Mouse (Mus musculus): ENCODE data around the gene Uhrf2.
A peak's percentile ranks its signal among the peaks of the same experiment; 100 is the strongest.

Uhrf2 gene

DNA sequence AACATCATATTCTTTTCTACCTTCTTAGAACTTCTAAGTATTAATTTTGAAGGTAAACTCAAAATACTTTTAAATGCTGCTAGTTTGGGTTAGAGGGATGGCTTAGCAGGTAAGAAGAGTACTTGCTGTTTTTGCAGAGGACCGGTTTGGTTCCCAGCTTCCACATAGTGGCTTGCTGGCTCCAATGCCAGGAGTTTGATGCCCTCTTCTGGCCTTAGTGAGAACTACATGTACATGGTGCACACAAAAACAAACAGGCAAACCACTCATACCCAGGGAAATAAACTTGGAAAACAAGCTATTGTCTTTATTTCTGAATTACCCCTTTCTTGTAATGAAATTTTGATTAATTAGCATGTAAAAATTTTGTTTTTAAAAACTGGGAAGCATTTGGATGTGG, 15.5 kb downstream of the Uhrf2 start:
- DNase-seq (ENCODE audit: inconsistent age in 2 of 2, low spot score in 1 of 2) = peak in 1 of 2 experiments; percentile 51

DNA sequence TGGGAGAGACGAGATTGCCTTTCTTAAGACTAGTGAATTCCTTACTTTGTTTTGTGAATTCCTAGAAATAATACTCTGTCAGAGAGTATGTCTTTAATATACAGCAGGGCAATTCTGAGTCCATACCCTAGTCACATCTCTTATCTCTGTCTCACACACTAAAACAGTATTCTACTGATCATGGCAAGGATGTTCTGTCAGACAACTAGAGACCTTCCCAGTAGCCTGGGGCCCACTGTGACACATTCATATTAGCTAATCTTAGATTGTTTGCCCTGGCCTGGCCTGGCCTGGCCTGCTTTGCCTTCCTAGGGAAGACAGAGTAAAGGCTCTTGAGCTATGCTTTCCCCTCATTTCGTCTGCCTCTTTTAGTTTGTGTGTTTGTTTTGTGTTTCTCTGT, 20.3 kb downstream of the Uhrf2 start:
- no peak for DNase-seq (ENCODE audit: inconsistent age in 2 of 2, low spot score in 1 of 2)

DNA sequence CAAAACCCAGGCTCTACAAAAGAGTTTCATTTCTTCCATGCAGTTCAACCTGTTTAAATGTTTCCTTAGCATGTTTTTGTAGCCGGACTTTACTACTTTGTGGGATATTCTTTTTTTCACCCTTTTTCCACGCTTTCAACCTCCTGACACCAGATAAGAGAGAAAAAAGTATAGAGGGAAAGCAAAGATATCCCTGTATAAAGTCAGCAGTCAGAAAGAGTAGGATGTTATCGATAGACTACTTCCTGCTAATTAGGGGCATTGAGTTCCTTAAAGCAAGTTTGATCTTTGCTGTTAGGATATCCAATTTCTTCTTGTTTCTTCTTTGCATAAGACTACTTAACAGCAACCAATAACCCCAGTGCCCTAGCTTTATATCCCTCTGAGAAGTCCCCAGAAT, 21.2 kb downstream of the Uhrf2 start:
- DNase-seq (ENCODE audit: inconsistent age in 2 of 2, low spot score in 1 of 2) = no peak

DNA sequence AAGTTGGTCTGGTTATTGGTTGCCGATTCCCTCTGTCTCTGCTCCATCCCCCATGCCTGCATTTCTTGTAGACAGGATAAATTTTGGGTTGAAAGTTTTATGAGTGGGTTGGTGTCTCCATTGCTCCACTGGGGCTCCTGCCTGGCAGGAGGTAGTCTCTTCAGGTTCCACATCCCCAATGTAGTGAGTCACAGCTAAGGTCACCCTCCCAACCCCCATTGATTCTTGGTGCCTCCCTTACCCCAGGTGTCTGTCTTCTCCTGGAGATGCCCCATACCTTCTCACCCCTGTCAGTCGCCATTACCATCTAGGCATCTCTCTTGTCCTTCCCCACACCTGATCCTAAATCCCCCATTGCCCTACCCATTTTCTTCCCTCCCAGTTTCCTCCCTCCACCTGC, 23.9 kb downstream of the Uhrf2 start:
- no peak for DNase-seq (ENCODE audit: inconsistent age in 2 of 2, low spot score in 1 of 2)

DNA sequence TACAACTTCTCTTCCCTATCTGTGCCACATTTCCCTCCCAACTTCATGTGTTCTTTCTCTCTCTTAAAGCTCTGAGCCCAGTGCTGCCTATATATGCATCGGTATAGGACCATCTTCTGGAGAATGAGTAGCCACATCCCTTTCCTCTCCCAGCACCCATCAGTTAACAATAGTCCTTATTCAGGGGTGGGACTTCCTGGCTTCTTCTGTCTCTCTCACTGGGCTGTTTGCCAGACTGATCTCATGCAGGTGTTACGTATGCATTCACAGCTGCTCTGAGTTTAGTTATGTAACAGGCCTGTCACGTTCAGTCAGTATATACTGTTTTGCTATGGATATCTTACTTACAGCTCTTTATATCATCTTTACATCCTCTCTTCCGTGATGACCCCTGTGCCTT, 35.5 kb downstream of the Uhrf2 start:
- DNase-seq (ENCODE audit: inconsistent age in 2 of 2, low spot score in 1 of 2) = no peak

DNA sequence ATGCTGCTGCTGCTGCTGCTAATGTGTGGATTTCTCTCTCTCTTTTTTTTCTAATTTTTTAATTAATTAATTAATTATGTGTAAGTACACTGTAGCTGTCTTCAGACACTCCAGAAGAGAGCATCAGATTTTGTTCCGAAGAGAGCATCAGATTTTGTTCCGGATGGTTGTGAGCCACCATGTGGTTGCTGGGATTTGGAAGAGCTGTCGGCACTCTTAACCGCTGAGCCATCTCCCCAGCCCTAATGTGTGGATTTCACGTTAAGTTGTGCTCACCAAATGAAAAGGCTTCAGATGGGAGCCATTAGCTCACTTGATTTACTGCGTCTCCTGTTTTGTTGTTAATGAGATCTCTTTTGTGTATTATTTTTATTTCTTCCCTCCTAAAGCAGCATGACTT, 59.9 kb downstream of the Uhrf2 start:
- no peak for DNase-seq (ENCODE audit: inconsistent age in 2 of 2, low spot score in 1 of 2)

DNA sequence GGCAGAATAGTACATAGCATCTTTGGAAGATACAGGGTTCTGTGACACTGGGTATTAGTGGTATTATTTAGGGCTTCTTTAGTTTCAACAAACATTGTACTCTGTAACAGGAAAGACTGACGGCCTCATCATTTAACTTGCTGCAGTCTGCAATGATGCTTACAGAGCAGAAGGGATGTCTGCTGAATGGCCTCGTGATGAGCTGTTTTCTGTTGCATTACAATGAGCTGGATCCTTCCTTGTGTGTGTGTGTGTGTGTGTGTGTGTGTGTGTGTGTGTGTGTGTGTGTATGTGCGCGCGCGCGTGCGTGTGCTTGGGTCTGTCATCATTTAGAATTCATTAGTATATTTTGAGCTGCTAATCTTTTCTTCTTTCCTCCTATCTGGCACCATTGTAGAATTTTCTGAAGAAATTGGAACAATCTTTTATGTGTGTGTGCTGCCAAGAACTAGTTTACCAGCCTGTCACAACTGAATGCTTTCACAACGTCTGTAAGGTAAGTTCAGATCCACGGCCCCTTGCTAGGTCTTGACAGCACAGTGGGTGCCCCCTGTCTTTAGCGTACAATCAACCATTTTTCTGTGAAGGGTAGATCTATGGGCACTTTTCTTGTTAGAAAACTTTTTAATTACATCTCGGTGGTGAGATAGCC, 61.5 kb downstream of the Uhrf2 start:
- DNase-seq (ENCODE audit: inconsistent age in 2 of 2, low spot score in 1 of 2) = no peak

DNA sequence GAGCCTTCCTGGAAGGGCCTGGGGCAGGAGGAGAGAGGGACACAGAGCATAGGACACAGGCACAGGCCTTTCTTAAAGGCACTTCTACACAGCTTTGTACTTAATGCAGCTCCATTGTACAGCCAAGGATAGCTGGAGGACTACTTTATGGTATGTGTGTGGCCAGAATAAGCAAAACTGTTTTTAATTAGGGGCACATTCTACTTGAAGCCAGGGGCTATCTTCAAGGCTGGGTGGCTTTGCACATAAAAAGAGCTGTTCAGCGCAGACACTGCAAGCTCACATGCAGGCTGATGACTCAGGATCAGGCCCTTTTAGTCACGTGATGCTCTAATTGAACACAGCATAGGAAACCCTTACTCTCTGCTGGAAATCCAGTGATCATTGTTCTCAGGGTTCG, 65.9 kb downstream of the Uhrf2 start:
- DNase-seq (ENCODE audit: inconsistent age in 2 of 2, low spot score in 1 of 2) = peak; percentile 25 to 72

DNA sequence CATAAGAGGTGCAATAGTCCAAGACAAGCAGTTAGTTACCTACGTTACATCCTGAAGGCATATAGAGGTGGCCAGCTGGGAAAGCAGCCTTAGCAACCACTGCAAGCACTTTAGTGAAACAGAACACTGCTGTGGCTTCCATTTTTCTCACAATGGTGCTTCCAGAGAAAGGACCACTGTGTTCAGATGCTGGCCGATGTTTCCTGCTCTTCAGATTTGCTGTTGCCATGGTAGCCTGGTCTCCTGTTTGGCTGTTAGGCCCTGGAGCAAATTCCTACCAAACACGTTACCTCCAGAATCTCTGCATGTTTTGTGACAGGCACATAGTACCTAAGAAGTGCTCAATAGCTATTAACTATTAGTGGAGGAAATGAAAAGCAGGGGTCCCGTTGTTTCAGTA, 66.7 kb downstream of the Uhrf2 start:
- no peak for DNase-seq (ENCODE audit: inconsistent age in 2 of 2, low spot score in 1 of 2)

DNA sequence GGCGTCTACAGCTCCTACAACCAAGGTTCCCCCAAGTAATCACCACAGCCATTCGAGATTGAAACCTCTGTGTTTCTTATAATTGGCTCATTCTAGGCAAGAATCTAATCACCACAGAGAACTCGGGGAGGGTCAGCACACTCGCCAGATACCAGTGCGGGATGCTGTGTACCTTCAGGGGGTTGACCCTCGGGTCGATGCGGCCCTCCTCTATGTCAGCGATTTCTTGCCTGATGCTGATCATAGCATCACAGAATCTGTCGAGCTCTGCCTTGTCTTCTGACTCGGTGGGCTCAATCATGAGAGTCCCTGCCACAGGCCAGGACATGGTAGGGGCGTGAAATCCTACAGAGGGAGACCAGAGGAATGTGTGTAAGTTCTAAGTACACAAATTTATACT, 70.3 kb downstream of the Uhrf2 start:
- no peak for DNase-seq (ENCODE audit: inconsistent age in 2 of 2, low spot score in 1 of 2)

DNA sequence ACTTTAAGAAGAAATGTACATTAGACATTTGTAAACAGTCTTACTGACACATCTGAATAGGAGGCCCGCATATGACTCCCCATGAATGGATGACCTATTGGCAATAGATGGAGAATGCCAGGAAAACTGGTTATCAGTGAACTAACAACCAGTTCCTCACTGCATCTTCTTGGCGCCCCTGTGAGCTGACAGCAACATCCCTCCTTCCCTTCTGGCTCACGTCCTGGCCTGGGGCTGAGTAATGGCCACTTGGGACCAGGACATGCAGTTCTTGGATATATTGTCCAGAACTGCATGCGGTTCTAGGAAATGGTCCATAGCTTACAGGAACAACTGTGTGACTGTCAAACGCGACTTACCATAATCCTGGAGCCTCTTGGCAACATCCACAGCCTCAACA, 72.3 kb downstream of the Uhrf2 start:
- no peak for DNase-seq (ENCODE audit: inconsistent age in 2 of 2, low spot score in 1 of 2)

DNA sequence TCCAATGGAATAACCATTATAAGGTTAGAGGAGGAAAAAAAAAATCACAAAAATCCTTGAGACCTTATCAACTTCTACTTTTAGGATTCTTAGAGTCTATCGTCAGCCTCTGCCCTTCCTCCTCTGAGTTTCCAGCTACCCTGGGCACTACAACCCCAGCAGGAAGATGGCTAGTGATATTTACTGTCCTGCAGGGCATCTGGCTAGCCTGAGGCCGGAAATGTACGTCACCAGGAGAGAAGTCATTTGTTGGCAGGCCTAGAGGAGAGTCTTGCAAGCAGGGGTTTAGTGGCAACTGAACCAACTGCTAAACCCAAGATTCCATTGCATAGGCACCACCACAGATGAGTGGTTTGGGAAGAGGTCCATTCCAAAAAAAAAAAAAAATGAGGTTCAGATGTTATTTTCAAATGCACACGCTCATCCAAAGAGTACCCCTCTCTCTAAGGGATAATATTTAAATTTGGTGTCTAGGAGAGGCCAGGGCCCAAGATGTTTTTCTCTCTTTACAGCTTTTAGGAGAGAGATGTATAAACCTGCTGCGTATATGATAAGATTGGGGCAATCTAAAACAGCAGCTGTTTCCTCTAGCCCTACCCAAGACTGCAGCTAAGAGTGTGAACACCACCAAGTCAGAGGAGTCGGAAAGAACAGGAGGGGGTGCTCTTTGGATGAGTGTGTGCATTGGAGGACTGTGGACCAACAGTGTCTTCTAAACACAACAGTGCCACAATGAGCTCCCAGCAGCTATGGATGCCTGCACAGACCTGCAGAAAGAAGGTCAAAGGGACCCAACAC, 74.9 kb downstream of the Uhrf2 start:
- no peak for DNase-seq (ENCODE audit: inconsistent age in 2 of 2, low spot score in 1 of 2)

DNA sequence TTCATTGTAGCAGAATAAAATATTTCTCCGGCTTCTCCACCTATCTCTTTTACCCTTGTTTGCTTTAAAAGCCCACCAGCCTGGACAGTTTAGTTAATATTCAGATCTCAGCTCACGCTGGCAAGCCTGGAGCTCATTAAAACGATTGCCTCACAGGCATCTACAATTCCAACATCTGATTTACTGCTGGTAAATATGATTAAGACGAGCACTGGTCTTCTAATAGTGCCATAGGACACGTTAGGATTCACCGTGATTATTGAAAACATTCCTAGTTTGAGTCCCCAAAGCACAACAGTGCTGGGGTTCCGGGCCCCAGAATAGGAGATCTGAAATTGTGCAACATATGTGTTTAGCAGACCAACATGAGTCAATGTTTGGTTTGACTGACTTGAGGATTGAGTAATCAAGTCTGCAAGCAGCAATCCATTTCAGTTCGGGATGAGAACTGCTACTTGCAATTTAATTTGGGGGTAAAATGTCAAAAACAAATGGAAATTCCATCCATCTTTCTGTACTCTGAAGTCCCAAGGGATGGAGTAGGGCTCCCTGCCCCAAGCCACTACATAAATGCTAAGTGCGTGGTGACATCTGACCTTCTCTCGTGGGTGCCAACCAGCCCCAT, 77.0 kb downstream of the Uhrf2 start:
- DNase-seq (ENCODE audit: inconsistent age in 2 of 2, low spot score in 1 of 2) = peak in 1 of 2 experiments; percentile 73

DNA sequence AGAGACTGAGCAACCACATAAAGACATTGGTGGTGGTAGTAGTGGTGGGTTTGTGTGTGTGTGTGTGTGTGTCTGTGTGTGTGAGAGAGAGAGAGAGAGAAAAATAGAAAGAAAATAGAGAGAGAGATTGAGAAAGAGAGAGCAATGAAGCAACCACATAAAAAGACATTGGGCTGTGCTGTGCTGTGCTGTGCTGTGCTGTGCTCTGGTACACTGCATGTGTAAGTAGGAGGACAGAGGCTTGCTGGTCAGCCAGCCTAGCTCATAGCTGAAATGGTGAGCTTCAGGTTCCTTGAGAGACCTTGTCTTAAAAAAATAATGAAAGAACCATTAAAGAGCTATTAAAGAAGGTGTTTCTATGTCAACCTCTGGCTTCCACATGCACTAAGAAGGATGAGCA, 78.3 kb downstream of the Uhrf2 start:
- no peak for DNase-seq (ENCODE audit: inconsistent age in 2 of 2, low spot score in 1 of 2)

DNA sequence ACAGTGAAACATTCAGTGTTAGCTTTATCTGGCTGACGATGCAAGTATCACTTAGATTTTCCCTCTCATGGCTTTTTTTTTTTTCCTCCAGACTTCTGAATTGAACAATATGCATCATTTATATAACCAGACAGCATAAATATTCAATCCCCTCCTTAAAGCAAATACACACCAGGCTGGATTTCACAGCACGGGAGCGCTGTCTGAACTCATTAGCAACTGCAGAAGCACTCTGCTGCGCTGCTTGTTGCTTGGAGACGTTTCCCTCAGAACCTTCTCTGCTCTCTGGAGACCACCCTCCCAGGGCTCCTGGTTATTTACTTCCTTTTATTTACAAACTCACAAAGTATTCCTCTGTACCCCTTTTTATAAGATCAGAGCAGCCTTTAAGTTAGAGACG, 78.8 kb downstream of the Uhrf2 start:
- no peak for DNase-seq (ENCODE audit: inconsistent age in 2 of 2, low spot score in 1 of 2)

DNA sequence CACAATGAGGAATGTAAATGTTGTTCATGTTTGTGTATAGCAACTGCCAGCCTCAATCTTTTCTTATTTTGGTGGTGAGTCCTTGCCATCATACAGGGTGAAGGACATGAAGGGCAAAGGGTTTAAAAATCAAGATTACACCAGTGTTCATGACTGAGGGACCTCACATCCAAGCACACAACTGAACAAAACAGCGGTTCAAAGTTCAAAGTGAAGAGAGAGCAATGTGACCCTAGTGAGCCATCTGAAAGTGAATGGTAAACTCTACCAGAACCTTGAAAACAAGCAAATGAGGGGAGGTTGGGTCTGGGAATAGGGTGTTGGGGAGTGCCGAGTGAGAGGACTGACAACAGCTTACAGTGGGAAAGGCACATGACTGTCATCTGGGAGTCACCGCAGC, 81.1 kb downstream of the Uhrf2 start:
- no peak for DNase-seq (ENCODE audit: inconsistent age in 2 of 2, low spot score in 1 of 2)

DNA sequence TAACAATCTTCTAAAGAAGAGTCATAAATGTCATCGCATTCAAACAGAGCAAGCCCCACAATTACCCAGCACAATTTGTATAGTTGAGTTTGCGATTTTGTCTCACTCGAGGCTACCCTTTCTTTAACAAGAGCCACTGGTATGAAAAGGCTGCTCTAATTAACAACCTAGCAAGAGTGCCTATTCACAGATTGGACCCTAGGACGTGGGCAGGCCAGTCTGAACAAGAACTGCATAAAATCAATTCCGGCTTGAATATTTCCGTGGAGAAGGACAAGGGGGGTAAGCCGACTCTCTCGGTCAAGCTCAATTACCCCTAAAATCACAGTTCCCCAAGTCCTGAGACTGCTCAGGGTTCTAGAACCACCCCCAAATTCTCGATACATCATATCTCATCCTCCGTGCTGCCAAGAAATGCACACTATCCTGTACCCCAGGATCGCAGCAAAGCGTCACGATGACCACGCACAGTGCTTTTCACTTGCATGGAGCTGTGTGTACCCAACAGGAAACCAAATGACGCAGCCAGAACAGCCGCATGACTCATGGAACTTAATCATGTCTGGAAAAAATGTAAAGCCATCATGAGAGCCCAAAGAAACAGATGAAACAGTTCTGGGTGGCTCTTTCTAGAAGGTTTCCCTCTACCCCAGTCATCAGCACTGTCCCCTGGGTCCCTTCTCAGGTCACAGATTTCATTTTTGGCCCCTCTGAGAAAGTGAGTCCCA, 82.8 kb downstream of the Uhrf2 start:
- DNase-seq (ENCODE audit: inconsistent age in 2 of 2, low spot score in 1 of 2) = no peak

DNA sequence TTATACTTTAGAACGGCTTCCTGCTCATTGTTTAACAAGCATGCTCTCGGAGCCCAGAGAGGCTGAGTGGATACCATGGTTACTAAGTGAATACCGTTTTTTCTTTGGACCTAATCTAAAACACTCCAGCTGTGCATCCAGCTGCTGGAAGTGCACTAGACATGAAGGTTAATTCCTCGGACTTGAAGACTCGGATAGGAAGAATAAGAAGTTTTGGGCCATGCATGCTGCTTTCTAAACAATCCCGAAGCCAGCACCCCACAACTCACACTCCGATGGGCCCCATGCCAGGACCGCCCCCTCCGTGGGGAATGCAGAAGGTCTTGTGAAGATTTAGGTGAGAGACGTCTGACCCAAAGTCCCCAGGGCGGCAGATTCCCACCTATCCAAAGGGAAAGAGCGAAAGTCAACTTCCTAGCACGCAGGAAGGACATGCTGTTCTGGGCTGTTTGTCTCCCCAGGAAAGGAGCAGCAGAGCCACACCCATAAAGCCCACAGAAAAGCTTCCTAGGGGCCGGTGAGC, 84.7 kb downstream of the Uhrf2 start:
- DNase-seq (ENCODE audit: inconsistent age in 2 of 2, low spot score in 1 of 2) = peak in 1 of 2 experiments; percentile 40

DNA sequence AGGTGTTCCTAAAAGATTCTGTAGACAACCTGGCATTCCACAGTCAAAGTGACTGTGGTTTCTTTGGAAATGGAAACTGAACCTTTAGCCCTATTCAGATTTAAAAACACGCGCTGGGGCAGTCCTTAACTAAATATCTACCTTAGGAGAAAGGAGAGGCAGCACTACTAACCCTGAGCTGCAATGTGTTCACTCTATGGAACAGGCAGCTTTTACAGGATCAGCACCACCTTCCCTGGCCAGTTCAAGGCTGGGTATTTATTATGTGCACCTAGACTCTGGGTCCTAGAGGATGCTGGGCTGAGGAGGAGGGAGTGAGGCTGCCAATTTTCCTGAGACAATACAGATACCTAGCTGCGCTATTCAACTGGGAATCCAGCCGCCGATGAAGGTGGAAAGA, 85.3 kb downstream of the Uhrf2 start:
- DNase-seq (ENCODE audit: inconsistent age in 2 of 2, low spot score in 1 of 2) = no peak

DNA sequence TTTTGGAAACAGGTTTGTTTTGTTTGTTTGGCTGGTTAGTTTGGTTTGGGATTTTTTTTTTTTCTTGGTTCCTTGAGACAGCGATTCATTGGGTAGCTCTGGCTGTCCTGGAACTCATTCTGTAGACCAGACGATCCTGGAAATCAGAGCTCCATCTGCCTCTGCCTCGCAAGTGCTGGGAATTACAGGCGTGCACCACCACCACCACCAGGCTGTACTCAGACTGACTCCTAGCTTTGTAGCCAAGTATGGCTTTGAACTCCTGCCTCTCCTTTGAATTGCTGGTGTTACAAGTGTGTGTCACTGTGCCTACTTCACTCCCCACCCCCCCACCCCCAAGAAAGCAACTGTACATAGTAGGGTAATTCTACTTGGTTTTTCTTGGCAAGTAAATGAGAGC, 86.9 kb downstream of the Uhrf2 start:
- DNase-seq (ENCODE audit: inconsistent age in 2 of 2, low spot score in 1 of 2) = no peak

DNA sequence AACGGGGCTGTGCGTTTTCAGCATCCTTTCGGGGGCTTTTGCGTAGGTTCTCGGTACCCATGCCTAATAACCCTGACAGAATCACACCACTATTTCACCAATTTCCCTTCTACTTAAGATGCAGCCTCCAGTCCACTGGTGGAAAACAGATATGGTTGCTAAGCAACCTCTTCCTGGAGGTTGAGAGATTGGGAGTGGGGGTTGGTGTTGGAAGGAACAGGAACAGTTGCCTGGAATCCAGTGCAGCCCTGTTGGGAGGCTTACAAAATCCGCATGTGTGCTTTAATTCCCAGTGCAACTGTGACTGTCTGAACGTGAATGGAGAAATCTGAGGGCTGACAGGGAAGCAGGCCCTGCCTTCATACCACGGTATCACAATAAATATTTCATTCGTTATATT, 87.5 kb downstream of the Uhrf2 start:
- DNase-seq (ENCODE audit: inconsistent age in 2 of 2, low spot score in 1 of 2) = peak in 1 of 2 experiments; percentile 19
